Mouse (Mus musculus) Muller cell, postnatal 12 days (primary cell): ENCODE measurements around the gene Cotl1.
A peak's percentile ranks its signal among the peaks of the same experiment; 100 is the strongest.

Experiments
- DNase-seq: peaks from one replicate; pipeline ENCODE4 v3.0.0-alpha.2; 2015; ENCODE audit errors: inconsistent ontology term

The Cotl1 gene

GRCm38 (mm10) chr8:119838100-119838982, 2.0 kb downstream of the Cotl1 start:
- no peak for DNase-seq

GRCm38 (mm10) chr8:119837553-119838071, 2.7 kb downstream of the Cotl1 start:
- no peak for DNase-seq

GRCm38 (mm10) chr8:119836831-119837230, 3.5 kb downstream of the Cotl1 start:
- no peak for DNase-seq

GRCm38 (mm10) chr8:119835270-119835669, 5.1 kb downstream of the Cotl1 start:
- no peak for DNase-seq

- no peak for DNase-seq
Observed at GRCm38 (mm10) chr8:119834676-119835075, 5.7 kb downstream of the Cotl1 start.

GRCm38 (mm10) chr8:119832931-119833330, 7.4 kb downstream of the Cotl1 start:
- DNase-seq, result no peak

- no peak for DNase-seq
Observed at GRCm38 (mm10) chr8:119832101-119832617, 8.2 kb downstream of the Cotl1 start.

- peak; percentile 57 for DNase-seq
Observed at GRCm38 (mm10) chr8:119831336-119831995, 8.9 kb downstream of the Cotl1 start.

- DNase-seq, result no peak
Observed at GRCm38 (mm10) chr8:119830589-119830988, 9.8 kb downstream of the Cotl1 start.

- DNase-seq, result no peak
Observed at GRCm38 (mm10) chr8:119829870-119830580, 10.3 kb downstream of the Cotl1 start.

GRCm38 (mm10) chr8:119829420-119829819, 10.9 kb downstream of the Cotl1 start:
- no peak for DNase-seq

GRCm38 (mm10) chr8:119829015-119829414, 11.3 kb downstream of the Cotl1 start:
- DNase-seq, result no peak

GRCm38 (mm10) chr8:119827721-119828153, 12.6 kb downstream of the Cotl1 start:
- DNase-seq, result no peak

- DNase-seq, result no peak
Observed at GRCm38 (mm10) chr8:119826982-119827381, 13.4 kb downstream of the Cotl1 start.

- no peak for DNase-seq
Observed at GRCm38 (mm10) chr8:119825950-119826730, 14.2 kb downstream of the Cotl1 start.

- DNase-seq, result peak; percentile 72
Observed at GRCm38 (mm10) chr8:119824809-119825273, 15.5 kb downstream of the Cotl1 start.

- peak; percentile 87 for DNase-seq
Observed at GRCm38 (mm10) chr8:119824100-119824499, 16.2 kb downstream of the Cotl1 start.

- no peak for DNase-seq
Observed at GRCm38 (mm10) chr8:119823278-119823677, 17.1 kb downstream of the Cotl1 start.

- DNase-seq, result no peak
Observed at GRCm38 (mm10) chr8:119821691-119822090, 18.7 kb downstream of the Cotl1 start.

- DNase-seq, result peak; percentile 62
Observed at GRCm38 (mm10) chr8:119819976-119820375, 20.4 kb downstream of the Cotl1 start.

- peak; percentile 79 for DNase-seq
Observed at GRCm38 (mm10) chr8:119819316-119819715, 21.0 kb downstream of the Cotl1 start.
